Mouse (Mus musculus): ENCODE data around the gene Atf6. TPM values are rescaled to one million over a fixed set of nuclear protein-coding genes. Genes with fewer than 3 reads are reported as not detected.

Atf6 gene
- polyA plus RNA-seq, 1 experiment from 2014 or later = 9.8 TPM

GRCm38 (mm10) chr1:170901536-170902238, 34.1 kb upstream of the Atf6 start:
- H3K4me3 ChIP-seq (ENCODE audit: low read depth, low read length) = no peak overlapping the region
- H3K27ac ChIP-seq (ENCODE audit: low read depth, low read length) = no peak overlapping the region
- H3K9ac ChIP-seq (ENCODE audit: low read length) = no peak overlapping the region
- H3K9me3 ChIP-seq (ENCODE audit: control insufficient read depth, low read length) = no peaks in the 10 kb centered on the region
- WGBS = 24% methylated on average over 10 of the region's 10 CpGs
- H3K4me1 ChIP-seq (replicated peaks; ENCODE audit: control insufficient read depth, insufficient read depth, low read length) = no peaks in the 10 kb centered on the region
- peaks cover 6% of the 10 kb centered on the region for H3K27me3 ChIP-seq (ENCODE audit: control insufficient read depth, insufficient read depth, low read length)
- H3K4me2 ChIP-seq (ENCODE audit: low read depth, low read length, severe bottlenecking) = 0 out of 2 replicates have a peak overlapping the region, but pooled peaks have one; percentile 26
- DNase-seq (ENCODE audit: low spot score) (peak; percentile 93), ATAC-seq (replicated peaks; ENCODE audit: low FRiP score) (peak; percentile 67; the same call in 1 of the 2 replicates)
- no peaks in the 10 kb centered on the region for H3K36me3 ChIP-seq (ENCODE audit: control insufficient read depth, insufficient read depth, low read length)

- no peak overlapping the region for H3K9ac ChIP-seq (ENCODE audit: low read length)
- WGBS = 39% methylated on average over 10 of the region's 10 CpGs
- no peak for ATAC-seq (replicated peaks; ENCODE audit: low FRiP score)
- H3K27ac ChIP-seq (ENCODE audit: low read depth, low read length) = no peak overlapping the region
- H3K9me3 ChIP-seq (ENCODE audit: control insufficient read depth, low read length) = no peaks in the 10 kb centered on the region
- H3K4me1 ChIP-seq (replicated peaks; ENCODE audit: control insufficient read depth, insufficient read depth, low read length) = no peaks in the 10 kb centered on the region
- no peaks in the 10 kb centered on the region for H3K36me3 ChIP-seq (ENCODE audit: control insufficient read depth, insufficient read depth, low read length)
- no peaks in the 10 kb centered on the region; the same call in 1 of the 2 replicates for H3K27me3 ChIP-seq (ENCODE audit: control insufficient read depth, insufficient read depth, low read length)
- no peak overlapping the region for H3K4me3 ChIP-seq (ENCODE audit: low read depth, low read length)
- no peak for DNase-seq (ENCODE audit: low spot score)
- H3K4me2 ChIP-seq (ENCODE audit: low read depth, low read length, severe bottlenecking) = no peak overlapping the region
Measured at GRCm38 (mm10) chr1:170900799-170901467, 33.4 kb upstream of the Atf6 start.

- no peaks in the 10 kb centered on the region for H3K36me3 ChIP-seq (ENCODE audit: control insufficient read depth, insufficient read depth, low read length)
- no peak overlapping the region for H3K27ac ChIP-seq (ENCODE audit: low read depth, low read length)
- no peak overlapping the region for H3K9ac ChIP-seq (ENCODE audit: low read length)
- WGBS = 80% methylated on average over 16 of the region's 16 CpGs
- ATAC-seq (replicated peaks; ENCODE audit: low FRiP score) (no peak), DNase-seq (ENCODE audit: low spot score) (no peak)
- no peaks in the 10 kb centered on the region for H3K9me3 ChIP-seq (ENCODE audit: control insufficient read depth, low read length)
- H3K27me3 ChIP-seq (ENCODE audit: control insufficient read depth, insufficient read depth, low read length) = no peaks in the 10 kb centered on the region
- H3K4me1 ChIP-seq (replicated peaks; ENCODE audit: control insufficient read depth, insufficient read depth, low read length) = no peaks in the 10 kb centered on the region
- H3K4me3 ChIP-seq (ENCODE audit: low read depth, low read length) = no peak overlapping the region
- H3K4me2 ChIP-seq (ENCODE audit: low read depth, low read length, severe bottlenecking) = no peak overlapping the region
Measured at GRCm38 (mm10) chr1:170898413-170899075, 31.0 kb upstream of the Atf6 start.

GRCm38 (mm10) chr1:170896651-170897281, 29.2 kb upstream of the Atf6 start:
- H3K4me3 ChIP-seq (ENCODE audit: low read depth, low read length) = no peak overlapping the region
- ATAC-seq (replicated peaks; ENCODE audit: low FRiP score) (no peak), DNase-seq (ENCODE audit: low spot score) (no peak)
- H3K27me3 ChIP-seq (ENCODE audit: control insufficient read depth, insufficient read depth, low read length) = no peaks in the 10 kb centered on the region
- H3K9ac ChIP-seq (ENCODE audit: low read length) = no peak overlapping the region
- no peaks in the 10 kb centered on the region for H3K4me1 ChIP-seq (replicated peaks; ENCODE audit: control insufficient read depth, insufficient read depth, low read length)
- WGBS = 86% methylated on average over 5 of the region's 5 CpGs
- no peaks in the 10 kb centered on the region for H3K9me3 ChIP-seq (ENCODE audit: control insufficient read depth, low read length)
- H3K36me3 ChIP-seq (ENCODE audit: control insufficient read depth, insufficient read depth, low read length) = no peaks in the 10 kb centered on the region
- no peak overlapping the region for H3K4me2 ChIP-seq (ENCODE audit: low read depth, low read length, severe bottlenecking)
- no peak overlapping the region for H3K27ac ChIP-seq (ENCODE audit: low read depth, low read length)

- Histone ChIP-seq H3K4me3 (ENCODE audit: low read depth, low read length) (no peak overlapping the region), H3K9me3 (ENCODE audit: control insufficient read depth, low read length) (no peaks in the 10 kb centered on the region), H3K36me3 (ENCODE audit: control insufficient read depth, insufficient read depth, low read length) (no peaks in the 10 kb centered on the region), H3K27ac (ENCODE audit: low read depth, low read length) (no peak overlapping the region), H3K4me1 (replicated peaks; ENCODE audit: control insufficient read depth, insufficient read depth, low read length) (no peaks in the 10 kb centered on the region), H3K27me3 (ENCODE audit: control insufficient read depth, insufficient read depth, low read length) (no peaks in the 10 kb centered on the region), H3K4me2 (ENCODE audit: low read depth, low read length, severe bottlenecking) (no peak overlapping the region), H3K9ac (ENCODE audit: low read length) (no peak overlapping the region)
- DNase-seq (ENCODE audit: low spot score) = no peak
- no peak for ATAC-seq (replicated peaks; ENCODE audit: low FRiP score)
- 62% methylated on average over 9 of the region's 9 CpGs for WGBS
Measured at GRCm38 (mm10) chr1:170894603-170895602, 27.3 kb upstream of the Atf6 start.

GRCm38 (mm10) chr1:170892279-170892678, 24.7 kb upstream of the Atf6 start:
- Histone ChIP-seq H3K27me3 (ENCODE audit: control insufficient read depth, insufficient read depth, low read length) (no peaks in the 10 kb centered on the region), H3K27ac (ENCODE audit: low read depth, low read length) (no peak overlapping the region), H3K4me1 (replicated peaks; ENCODE audit: control insufficient read depth, insufficient read depth, low read length) (no peaks in the 10 kb centered on the region), H3K9ac (ENCODE audit: low read length) (no peak overlapping the region), H3K36me3 (ENCODE audit: control insufficient read depth, insufficient read depth, low read length) (no peaks in the 10 kb centered on the region), H3K4me2 (ENCODE audit: low read depth, low read length, severe bottlenecking) (no peak overlapping the region), H3K4me3 (ENCODE audit: low read depth, low read length) (no peak overlapping the region), H3K9me3 (ENCODE audit: control insufficient read depth, low read length) (no peaks in the 10 kb centered on the region)
- 34% methylated on average over 1 of the region's 1 CpGs for WGBS
- ATAC-seq (replicated peaks; ENCODE audit: low FRiP score) (no peak), DNase-seq (ENCODE audit: low spot score) (no peak)

- DNase-seq (ENCODE audit: low spot score) (no peak), ATAC-seq (replicated peaks; ENCODE audit: low FRiP score) (no peak)
- Histone ChIP-seq H3K9me3 (ENCODE audit: control insufficient read depth, low read length) (no peaks in the 10 kb centered on the region), H3K4me2 (ENCODE audit: low read depth, low read length, severe bottlenecking) (no peak overlapping the region), H3K9ac (ENCODE audit: low read length) (no peak overlapping the region), H3K27ac (ENCODE audit: low read depth, low read length) (no peak overlapping the region), H3K4me1 (replicated peaks; ENCODE audit: control insufficient read depth, insufficient read depth, low read length) (no peaks in the 10 kb centered on the region), H3K4me3 (ENCODE audit: low read depth, low read length) (no peak overlapping the region), H3K36me3 (ENCODE audit: control insufficient read depth, insufficient read depth, low read length) (no peaks in the 10 kb centered on the region), H3K27me3 (ENCODE audit: control insufficient read depth, insufficient read depth, low read length) (no peaks in the 10 kb centered on the region)
- 79% methylated on average over 2 of the region's 2 CpGs for WGBS
Measured at GRCm38 (mm10) chr1:170891646-170892045, 24.1 kb upstream of the Atf6 start.

GRCm38 (mm10) chr1:170889310-170889709, 21.7 kb upstream of the Atf6 start:
- whole genome bisulfite sequencing = 78% methylated on average over 4 of the region's 4 CpGs
- Histone ChIP-seq H3K9me3 (ENCODE audit: control insufficient read depth, low read length) (no peaks in the 10 kb centered on the region), H3K27ac (ENCODE audit: low read depth, low read length) (no peak overlapping the region), H3K4me2 (ENCODE audit: low read depth, low read length, severe bottlenecking) (no peak overlapping the region), H3K9ac (ENCODE audit: low read length) (no peak overlapping the region), H3K4me1 (replicated peaks; ENCODE audit: control insufficient read depth, insufficient read depth, low read length) (no peaks in the 10 kb centered on the region), H3K27me3 (ENCODE audit: control insufficient read depth, insufficient read depth, low read length) (no peaks in the 10 kb centered on the region), H3K36me3 (ENCODE audit: control insufficient read depth, insufficient read depth, low read length) (no peaks in the 10 kb centered on the region), H3K4me3 (ENCODE audit: low read depth, low read length) (no peak overlapping the region)
- DNase-seq (ENCODE audit: low spot score) (no peak), ATAC-seq (replicated peaks; ENCODE audit: low FRiP score) (no peak)
